Mouse (Mus musculus): ENCODE data around the gene Eif4e1b. TPM values are rescaled to one million over a fixed set of nuclear protein-coding genes. Genes with fewer than 3 reads are reported as not detected.

Gene Eif4e1b
- polyA plus RNA-seq, 1 experiment from 2014 or later, result not detected

DNA sequence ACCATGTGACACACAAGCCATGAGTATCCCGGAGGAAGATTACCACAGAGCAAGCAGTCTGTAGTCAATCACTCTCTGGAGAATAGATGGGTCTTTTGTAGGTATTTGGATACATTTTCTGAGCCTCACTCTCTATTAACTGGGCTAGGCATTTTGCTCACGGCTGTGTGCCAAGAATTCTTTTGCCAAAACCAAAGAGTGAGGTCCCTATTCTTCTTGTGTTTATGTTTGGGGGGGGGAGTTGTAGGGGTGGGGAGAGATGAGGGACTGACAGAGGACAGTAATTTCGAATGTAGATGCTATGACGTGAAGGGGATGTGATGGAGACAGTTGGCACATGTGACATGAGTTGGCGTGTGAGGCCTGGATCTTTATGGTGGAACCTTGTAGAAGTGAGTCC is 53.3 kb downstream of the Eif4e1b start:
- ATAC-seq (ENCODE audit: insufficient number of reproducible peaks, low FRiP score, low TSS enrichment, low read depth) (no peak), DNase-seq (ENCODE audit: low spot score) (no peak)
- Histone ChIP-seq H3K27me3 (ENCODE audit: control insufficient read depth, insufficient read depth, low read length) (no peaks in the 10 kb centered on the region), H3K4me2 (ENCODE audit: low read depth, severe bottlenecking) (peak overlapping the region; percentile 8; the same call in 1 of the 2 replicates), H3K9ac (ENCODE audit: low read length) (no peak overlapping the region), H3K36me3 (ENCODE audit: control insufficient read depth, insufficient read depth, low read length) (no peaks in the 10 kb centered on the region), H3K4me3 (ENCODE audit: low read depth, low read length) (no peak overlapping the region), H3K9me3 (ENCODE audit: control insufficient read depth, low read length) (no peaks in the 10 kb centered on the region), H3K4me1 (ENCODE audit: control insufficient read depth, insufficient read depth, low read length) (peaks cover 13% of the 10 kb centered on the region), H3K27ac (replicated peaks; ENCODE audit: low read depth, low read length) (no peak overlapping the region)
- WGBS, result 58% methylated on average over 5 of the region's 5 CpGs

DNA sequence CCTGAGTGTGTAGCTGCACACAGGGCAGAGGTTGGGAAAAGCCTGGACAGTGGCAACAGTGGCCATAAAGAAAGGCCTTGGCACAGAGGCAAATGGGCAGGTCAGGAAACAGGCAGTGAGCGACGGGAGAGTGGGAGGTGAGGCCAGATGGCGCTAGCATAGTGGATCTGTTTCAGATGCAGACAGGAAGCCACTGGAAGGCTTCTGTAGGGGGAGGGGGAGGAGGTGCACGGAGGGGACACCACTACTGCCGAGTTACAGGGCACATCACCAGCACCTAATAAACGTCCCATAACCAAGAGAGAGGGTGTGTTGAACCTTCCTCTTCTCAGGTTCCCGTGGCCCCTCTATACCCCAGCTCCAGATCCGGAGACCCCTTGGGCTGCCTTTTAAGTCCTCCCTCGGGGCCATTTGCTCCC is 53.7 kb downstream of the Eif4e1b start:
- Histone ChIP-seq H3K36me3 (ENCODE audit: control insufficient read depth, insufficient read depth, low read length) (no peaks in the 10 kb centered on the region), H3K4me1 (ENCODE audit: control insufficient read depth, insufficient read depth, low read length) (peaks cover 13% of the 10 kb centered on the region), H3K27me3 (ENCODE audit: control insufficient read depth, insufficient read depth, low read length) (no peaks in the 10 kb centered on the region), H3K4me3 (ENCODE audit: low read depth, low read length) (no peak overlapping the region), H3K9ac (ENCODE audit: low read length) (no peak overlapping the region), H3K9me3 (ENCODE audit: control insufficient read depth, low read length) (no peaks in the 10 kb centered on the region), H3K4me2 (ENCODE audit: low read depth, severe bottlenecking) (peak overlapping the region; percentile 8), H3K27ac (replicated peaks; ENCODE audit: low read depth, low read length) (no peak overlapping the region)
- WGBS, result 2% methylated on average over 9 of the region's 9 CpGs
- peak; percentile 76 for DNase-seq (ENCODE audit: low spot score)
- peak; percentile 68; the same call in 1 of the 2 replicates for ATAC-seq (ENCODE audit: insufficient number of reproducible peaks, low FRiP score, low TSS enrichment, low read depth)

Other genes starting within 250 kb of the Eif4e1b start
- 184 and 185 TPM in 2 replicates for gene 4833439L19Rik, start 218.6 kb upstream of the Eif4e1b start, polyA plus RNA-seq (2014; fragmentation: Nextera tagmentation; extraction: Ambion mirVana)
- 27.1 and 29.7 TPM in 2 replicates for gene Arl10, start 209.0 kb upstream of the Eif4e1b start, polyA plus RNA-seq (2014; fragmentation: Nextera tagmentation; extraction: Ambion mirVana)
- 95.6 and 99.7 TPM in 2 replicates for gene Nop16, start 193.9 kb upstream of the Eif4e1b start, polyA plus RNA-seq (2014; fragmentation: Nextera tagmentation; extraction: Ambion mirVana)
- gene Higd2a, start 193.8 kb upstream of the Eif4e1b start, polyA plus RNA-seq (2014; fragmentation: Nextera tagmentation; extraction: Ambion mirVana), result 155 and 157 TPM in 2 replicates
- gene Cltb, start 172.7 kb upstream of the Eif4e1b start, polyA plus RNA-seq (2014; fragmentation: Nextera tagmentation; extraction: Ambion mirVana), result 12.3 and 13.0 TPM in 2 replicates
- 95.7 and 99.2 TPM in 2 replicates for gene Faf2, start 162.2 kb upstream of the Eif4e1b start, polyA plus RNA-seq (2014; fragmentation: Nextera tagmentation; extraction: Ambion mirVana)
- gene Rnf44, start 90.1 kb upstream of the Eif4e1b start, polyA plus RNA-seq (2014; fragmentation: Nextera tagmentation; extraction: Ambion mirVana), result 94.8 and 101 TPM in 2 replicates
- gene Cdhr2, start 82.5 kb upstream of the Eif4e1b start, polyA plus RNA-seq (2014; fragmentation: Nextera tagmentation; extraction: Ambion mirVana), result not detected in 2 replicates
- gene Gprin1, start 34.1 kb upstream of the Eif4e1b start, polyA plus RNA-seq (2014; fragmentation: Nextera tagmentation; extraction: Ambion mirVana), result 0.55 and 0.68 TPM in 2 replicates
- not detected in 2 replicates for gene Sncb, start 17.4 kb upstream of the Eif4e1b start, polyA plus RNA-seq (2014; fragmentation: Nextera tagmentation; extraction: Ambion mirVana)
- gene Tspan17, start 5.4 kb downstream of the Eif4e1b start, polyA plus RNA-seq (2014; fragmentation: Nextera tagmentation; extraction: Ambion mirVana), result 1.7 and 1.8 TPM in 2 replicates
- gene Unc5a, start 165.4 kb downstream of the Eif4e1b start, polyA plus RNA-seq (2014; fragmentation: Nextera tagmentation; extraction: Ambion mirVana), result 0.71 and 0.79 TPM in 2 replicates
- 0.51 and 0.65 TPM in 2 replicates for gene Hk3, start 237.4 kb downstream of the Eif4e1b start, polyA plus RNA-seq (2014; fragmentation: Nextera tagmentation; extraction: Ambion mirVana)